Mouse (Mus musculus) ES-E14 (cell line): ENCODE measurements at regions not wholly inside any gene's neighbourhood (a gene's known extent, or its start where the extent isn't known, plus 50 kb on each side); places are given as distances from the start of the nearest gene placed in this dataset.

Experiments
- DNase-seq: peaks from one replicate; pipeline ENCODE4 v3.0.0-alpha.2; 2013; ENCODE audit warnings: low read depth, low spot score
- H3K27ac ChIP-seq: 2 replicates; pipeline ENCODE4 v1.5.1; 2012; ENCODE audit warnings: low read depth, mild to moderate bottlenecking, low read length, moderate library complexity, mixed read lengths; ENCODE audit not compliant: poor library complexity, insufficient read depth, severe bottlenecking
- H3K36me3 ChIP-seq: 2 replicates; pipeline ENCODE4 v1.6.1; 2012; ENCODE audit warnings: mild to moderate bottlenecking, low read length, moderate library complexity, mixed read lengths; ENCODE audit not compliant: control insufficient read depth, poor library complexity, insufficient read depth, severe bottlenecking
- H3K4me1 ChIP-seq, 2 experiments: fragments of 150-350 bp in 1 of 2; sonication (generic) in 1 of 2; 2 replicates each; pipeline ENCODE4 v1.6.1; 2012; ENCODE audit warnings: low read length in 2 of 2, mild to moderate bottlenecking in 1 of 2, mixed read lengths in 1 of 2; ENCODE audit not compliant: control insufficient read depth in 2 of 2, insufficient read depth in 2 of 2, poor library complexity in 1 of 2
- H3K4me3 ChIP-seq, 2 experiments: fragments of 150-350 bp in 1 of 2; sonication (generic) in 1 of 2; 2 replicates each; pipeline ENCODE4 v1.5.1; 2012; ENCODE audit warnings: low read length in 2 of 2, low read depth in 1 of 2, mild to moderate bottlenecking in 1 of 2, mixed read lengths in 1 of 2; ENCODE audit not compliant: insufficient read depth in 1 of 2, poor library complexity in 1 of 2, severe bottlenecking in 1 of 2
- H3K9ac ChIP-seq: 2 replicates; pipeline ENCODE4 v1.6.1; 2012; ENCODE audit warnings: low read depth, mild to moderate bottlenecking, low read length, mixed read lengths; ENCODE audit not compliant: poor library complexity, insufficient read depth, severe bottlenecking
- H3K9me3 ChIP-seq: fragments of 150-350 bp; sonication (generic); 2 replicates; pipeline ENCODE4 v1.6.1; 2012; ENCODE audit warnings: low read depth, mild to moderate bottlenecking, low read length; ENCODE audit not compliant: control insufficient read depth, insufficient read depth
- CHD2 ChIP-seq: IDR thresholded peaks from 2 replicates; pipeline ENCODE4 v1.6.1; 2014; ENCODE audit warnings: mild to moderate bottlenecking, low read depth, low read length, inconsistent platforms
- HCFC1 ChIP-seq: IDR thresholded peaks from 2 replicates; pipeline ENCODE4 v1.6.1; 2012; ENCODE audit warnings: low read length, inconsistent platforms, borderline replicate concordance; ENCODE audit not compliant: insufficient read depth
- MAFK ChIP-seq: IDR thresholded peaks from 2 replicates; pipeline ENCODE4 v1.6.1; 2014; ENCODE audit warnings: mild to moderate bottlenecking, low read depth, low read length, inconsistent platforms; ENCODE audit not compliant: insufficient read depth
- ZC3H11A ChIP-seq: IDR thresholded peaks from 2 replicates; pipeline ENCODE4 v1.6.1; 2012; ENCODE audit warnings: low read depth, mild to moderate bottlenecking, inconsistent platforms, low read length, borderline replicate concordance
- ZNF384 ChIP-seq: IDR thresholded peaks from 2 replicates; pipeline ENCODE4 v1.6.1; 2012; ENCODE audit warnings: low read depth, low read length, inconsistent platforms
- in situ Hi-C, 2 experiments: fragments of 600-800 bp; cut with MboI; formaldehyde crosslinking; loops; one replicate each; pipeline ENCODE4 v1.15.1; 2025; ENCODE audit warnings: low sequenced_read_pairs in 2 of 2, inconsistent platforms in 1 of 2; ENCODE audit not compliant: unreplicated experiment in 2 of 2

DNA sequence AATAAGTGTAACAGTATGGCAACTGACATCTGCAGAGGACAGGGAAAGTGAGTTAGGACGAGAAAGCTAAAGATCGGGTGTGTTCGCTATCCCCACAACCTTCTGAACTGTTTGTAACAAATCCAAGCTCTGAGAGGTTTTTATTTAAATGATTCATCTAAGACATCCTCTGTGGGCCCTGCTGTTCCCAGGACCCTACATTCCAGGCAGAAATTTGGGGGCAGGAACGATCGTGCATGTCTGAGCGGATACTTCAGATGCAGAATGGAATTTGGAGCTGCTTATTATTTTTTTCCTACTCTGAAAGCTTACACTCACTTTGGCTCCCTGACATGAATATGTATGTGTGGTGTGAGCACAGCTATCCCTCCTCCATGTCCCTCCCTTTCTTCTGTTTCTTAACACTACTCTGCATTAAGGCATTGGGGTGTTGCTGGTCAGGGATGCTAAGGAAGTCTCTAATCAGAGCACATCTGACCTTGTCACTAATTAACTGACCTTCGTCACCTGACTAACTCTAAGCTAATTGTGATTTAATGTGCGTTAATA lies 281.0 kb downstream of the 1500009L16Rik start:
- Histone ChIP-seq H3K4me3 (no peak overlapping the region), H3K4me1 (no peaks in the 10 kb centered on the region), H3K9me3 (no peaks in the 10 kb centered on the region), H3K27ac (no peak overlapping the region), H3K9ac (no peak overlapping the region), H3K36me3 (no peaks in the 10 kb centered on the region)
- TF ChIP-seq ZC3H11A (no peak), HCFC1 (no peak), ZNF384 (no peak), MAFK (no peak), CHD2 (no peak)
- DNase-seq = no peak
- in situ Hi-C loops = no loop called here

DNA sequence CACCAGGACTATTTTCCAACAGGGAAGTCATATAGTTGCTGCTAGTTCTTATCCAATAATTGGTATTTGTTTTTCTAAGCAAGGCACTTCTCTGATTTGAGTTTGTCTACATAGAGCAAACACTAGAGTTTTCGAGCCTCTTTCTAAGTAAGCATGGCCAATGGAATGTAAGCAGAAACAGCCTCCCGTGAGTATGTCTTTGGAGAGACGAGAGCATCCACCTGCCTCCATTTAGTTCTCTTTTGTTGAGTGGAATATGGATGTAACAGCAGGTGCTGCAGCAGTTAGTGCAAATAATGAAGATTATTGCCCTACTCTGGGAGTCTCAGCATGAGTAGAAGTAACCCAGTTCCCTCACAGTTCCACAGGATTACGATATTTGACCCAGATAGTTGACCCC lies 286.3 kb downstream of the 1500009L16Rik start:
- TF ChIP-seq MAFK (no peak), ZNF384 (no peak), HCFC1 (no peak), CHD2 (no peak), ZC3H11A (no peak)
- Histone ChIP-seq H3K27ac (no peak overlapping the region), H3K4me3 (no peak overlapping the region), H3K9me3 (no peaks in the 10 kb centered on the region), H3K36me3 (no peaks in the 10 kb centered on the region), H3K9ac (no peak overlapping the region), H3K4me1 (no peaks in the 10 kb centered on the region)
- in situ Hi-C loops = no loop called here
- no peak for DNase-seq

GRCm38 (mm10) chr10:84019381-84019780 lies 296.7 kb downstream of the 1500009L16Rik start:
- in situ Hi-C loops = no loop called here

GRCm38 (mm10) chr10:84020023-84020620 lies 297.5 kb downstream of the 1500009L16Rik start:
- H3K4me1 ChIP-seq = peaks cover 0 to 4% of the 10 kb centered on the region in 2 experiments; a peak in 2 of 4 replicates
- no peak overlapping the region for H3K9ac ChIP-seq
- no peak for TF ChIP-seq CHD2
- TF ChIP-seq ZNF384 = no peak
- no peak for TF ChIP-seq ZC3H11A
- no peak for TF ChIP-seq HCFC1
- no peak for TF ChIP-seq MAFK
- DNase-seq = peak; percentile 79
- H3K27ac ChIP-seq = no peak overlapping the region
- no peak overlapping the region for H3K4me3 ChIP-seq
- H3K9me3 ChIP-seq = no peaks in the 10 kb centered on the region
- H3K36me3 ChIP-seq = no peaks in the 10 kb centered on the region
- in situ Hi-C loops = no loop called here

More at GRCm38 (mm10) chr10:84019381-84019780, 296.7 kb downstream of the 1500009L16Rik start:
- TF ChIP-seq HCFC1 (no peak), CHD2 (0 out of 2 replicates have a peak, but pooled peaks have one; percentile 47), ZNF384 (no peak), MAFK (no peak), ZC3H11A (no peak)
- Histone ChIP-seq H3K27ac (no peak overlapping the region), H3K36me3 (no peaks in the 10 kb centered on the region), H3K4me3 (peak overlapping the region in 1 of 2 experiments; percentile 41; a peak in 2 of 4 replicates), H3K9me3 (no peaks in the 10 kb centered on the region), H3K4me1 (peaks cover 0 to 4% of the 10 kb centered on the region in 2 experiments; a peak in 2 of 4 replicates), H3K9ac (no peak overlapping the region)
- DNase-seq = peak; percentile 72
